Mouse (Mus musculus) ES-CJ7 (cell line): ENCODE results near the gene Rps24.
A peak's percentile ranks its signal among the peaks of the same experiment; 100 is the strongest.
"Not testable (repeated sequence)": the region's sequence is repeated elsewhere in the genome, so short reads cannot be mapped to it uniquely, and the experiment has no call there.

Source experiments
- DNase-seq: peaks from one replicate; pipeline ENCODE4 v3.0.0; 2011; ENCODE audit warnings: low read depth, low spot score

The Rps24 gene

DNA sequence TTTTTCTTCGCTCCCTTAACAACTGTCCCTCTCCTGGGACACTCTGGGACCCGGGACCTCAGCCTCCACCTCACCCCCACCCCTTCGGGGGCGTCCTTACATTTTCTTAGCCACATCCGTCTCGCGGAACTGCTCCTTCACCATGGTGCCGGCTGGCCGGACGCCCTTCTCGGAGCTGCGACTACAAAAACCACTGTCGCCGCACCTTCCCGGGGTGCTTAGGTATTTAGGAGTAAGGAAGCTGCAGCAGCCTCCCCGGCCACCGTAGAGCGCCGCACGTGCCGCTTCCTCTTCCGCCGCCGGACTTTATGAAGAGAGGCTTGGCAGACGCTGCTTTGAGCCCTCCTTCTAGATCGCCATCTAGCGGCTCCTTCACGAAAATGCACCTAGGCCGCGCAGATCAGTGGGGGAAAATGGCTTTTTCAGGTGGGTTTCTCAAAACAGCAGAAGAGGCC lies at the start of gene Rps24, which contains the start of gene Polr3a:
Gene Rps24 (plus strand): TSS at position 353 of the 455 bp plus-strand sequence.
Gene Polr3a (minus strand): TSS at position 286 of the 455 bp plus-strand sequence.
- peak; percentile 97 for DNase-seq

DNA sequence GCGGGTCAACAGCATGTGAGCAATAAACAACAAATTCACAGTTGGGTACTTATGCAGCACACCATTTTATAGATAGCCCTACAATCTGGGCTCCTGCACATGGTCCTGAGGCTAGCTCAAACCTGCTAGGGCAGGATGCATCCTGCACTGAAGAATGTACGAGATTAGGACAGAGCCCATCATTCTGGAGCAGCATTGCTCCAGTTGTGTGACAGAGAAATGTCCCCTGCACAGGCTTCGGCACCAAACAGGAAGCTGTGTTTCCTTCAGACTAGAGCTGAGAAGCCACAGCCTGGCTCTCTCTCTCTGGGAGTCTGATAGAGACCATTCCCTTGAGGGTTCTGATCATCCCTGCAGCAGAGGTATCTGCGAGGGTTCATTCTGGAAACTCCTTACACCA lies 43.4 kb upstream of the Rps24 start:
- not testable (repeated sequence) for DNase-seq

DNA sequence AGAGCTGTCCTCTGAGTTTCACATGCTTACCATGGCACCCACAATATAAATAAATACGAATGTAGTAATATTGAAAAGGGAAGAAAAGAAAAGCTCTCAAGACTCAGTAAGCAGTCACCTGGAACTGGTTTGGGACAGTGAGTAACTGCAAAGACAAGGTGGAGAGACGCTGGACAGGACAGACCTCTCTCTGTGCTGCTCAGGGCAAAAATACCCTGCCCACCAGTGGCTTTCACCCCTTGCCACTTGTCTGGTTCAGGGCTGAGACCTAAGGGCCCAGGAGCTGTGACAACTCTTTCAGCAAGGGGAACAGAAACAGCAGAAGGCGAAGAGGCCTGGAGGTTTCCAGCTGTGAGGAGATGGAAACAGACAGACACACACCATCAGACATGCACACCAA lies 28.7 kb upstream of the Rps24 start:
- DNase-seq, result no peak

DNA sequence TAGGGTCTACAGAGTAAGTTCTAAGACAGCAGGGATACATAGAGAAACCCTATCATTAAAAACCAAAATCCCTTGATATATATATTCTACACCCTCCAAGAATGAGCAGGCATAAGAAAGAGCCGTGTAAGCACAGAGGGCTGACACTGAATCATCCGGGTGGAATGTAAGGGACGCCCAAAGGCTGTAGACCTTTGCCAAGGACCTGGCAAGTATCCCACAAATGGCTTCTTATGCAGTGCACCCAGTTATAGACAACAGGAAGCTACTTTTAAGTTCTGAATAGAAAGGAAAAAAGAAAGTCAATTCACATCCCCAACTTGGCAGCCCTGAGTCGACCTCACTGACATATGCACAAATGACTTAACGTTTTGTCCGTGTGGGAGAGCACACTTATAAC lies 18.1 kb upstream of the Rps24 start:
- DNase-seq, result no peak

DNA sequence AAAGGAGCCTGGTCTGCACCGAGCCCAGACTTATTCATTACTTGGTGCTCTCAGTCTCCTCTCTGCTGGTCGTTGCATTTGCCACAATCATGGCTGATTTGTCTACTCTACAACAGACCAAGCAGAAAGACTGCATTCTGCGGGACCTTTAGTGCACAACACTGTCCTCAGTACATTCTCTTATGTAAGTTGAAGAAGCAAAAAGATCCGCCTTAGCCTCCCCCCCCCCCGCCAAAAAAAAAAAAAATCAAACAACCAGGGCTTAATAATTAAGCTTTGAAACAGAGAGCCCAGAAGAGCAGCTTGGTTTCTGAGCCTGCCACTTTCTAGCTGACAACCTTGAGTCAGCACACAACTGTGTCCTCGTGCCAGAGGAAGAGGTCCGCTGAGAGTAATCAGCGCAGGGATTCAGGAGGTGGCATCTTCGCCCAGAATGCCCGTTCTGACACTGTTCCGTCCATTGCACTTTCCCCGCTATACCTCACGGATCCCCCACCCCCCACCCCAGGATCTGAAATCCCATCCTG lies 621 bp upstream of the Rps24 start:
- DNase-seq, result no peak

DNA sequence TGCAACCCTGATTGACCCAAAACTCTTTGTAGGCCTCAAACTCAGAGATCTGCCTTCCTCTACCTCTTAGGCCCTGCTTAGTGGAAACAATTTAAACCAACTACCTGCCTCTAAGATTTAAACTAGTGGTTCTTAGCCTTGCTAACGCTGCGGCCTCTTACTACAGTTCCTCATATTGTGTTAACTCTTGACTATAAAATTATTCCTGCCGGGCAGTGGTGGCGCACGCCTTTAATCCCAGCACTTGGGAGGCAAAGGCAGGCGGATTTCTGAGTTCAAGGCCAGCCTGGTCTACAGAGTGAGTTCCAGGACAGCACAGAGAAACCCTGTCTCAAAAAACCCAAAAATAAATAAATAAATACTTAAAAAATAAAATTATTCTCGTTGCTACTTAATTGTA lies 2.8 kb downstream of the Rps24 start:
- not testable (repeated sequence) for DNase-seq

DNA sequence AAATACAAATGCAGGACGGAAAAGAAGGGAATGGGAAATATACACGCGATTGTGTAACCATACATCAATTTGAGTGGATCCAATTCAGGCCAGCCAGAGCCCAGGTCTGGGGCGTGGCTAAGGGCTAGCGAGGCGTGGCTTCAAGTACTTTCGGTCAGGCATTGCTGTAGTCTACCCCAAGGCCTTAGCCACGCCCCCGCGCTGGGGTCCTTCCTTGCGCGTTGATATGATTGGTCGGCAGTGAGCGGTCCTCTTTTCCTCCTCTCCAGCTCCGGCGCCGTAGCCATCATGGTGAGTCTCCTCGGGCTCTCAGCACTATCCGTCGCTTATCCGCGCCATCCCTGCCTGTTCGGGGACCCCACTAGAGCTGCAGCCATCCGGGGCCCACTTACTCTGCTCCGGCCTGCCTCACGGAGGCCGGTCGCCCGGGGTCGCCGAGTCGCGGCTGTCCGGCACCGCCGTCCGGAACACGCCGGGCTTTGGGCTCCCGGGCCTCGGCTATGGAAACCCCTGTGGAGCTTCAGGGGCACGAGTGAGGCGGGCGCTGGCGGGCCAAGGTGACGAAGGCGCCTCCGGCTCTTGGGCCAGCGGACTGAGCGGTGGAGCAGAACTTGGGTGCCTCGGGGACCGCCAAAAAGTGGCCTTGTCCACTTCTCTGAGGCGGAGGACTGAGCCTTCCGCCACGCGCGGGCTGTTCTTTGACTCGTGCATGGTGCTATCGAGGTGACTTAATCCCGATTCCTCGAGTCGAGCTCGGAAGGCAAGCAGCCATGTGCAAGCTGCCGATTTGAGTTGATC lies 3.7 kb downstream of the Rps24 start:
- peak; percentile 97 for DNase-seq

DNA sequence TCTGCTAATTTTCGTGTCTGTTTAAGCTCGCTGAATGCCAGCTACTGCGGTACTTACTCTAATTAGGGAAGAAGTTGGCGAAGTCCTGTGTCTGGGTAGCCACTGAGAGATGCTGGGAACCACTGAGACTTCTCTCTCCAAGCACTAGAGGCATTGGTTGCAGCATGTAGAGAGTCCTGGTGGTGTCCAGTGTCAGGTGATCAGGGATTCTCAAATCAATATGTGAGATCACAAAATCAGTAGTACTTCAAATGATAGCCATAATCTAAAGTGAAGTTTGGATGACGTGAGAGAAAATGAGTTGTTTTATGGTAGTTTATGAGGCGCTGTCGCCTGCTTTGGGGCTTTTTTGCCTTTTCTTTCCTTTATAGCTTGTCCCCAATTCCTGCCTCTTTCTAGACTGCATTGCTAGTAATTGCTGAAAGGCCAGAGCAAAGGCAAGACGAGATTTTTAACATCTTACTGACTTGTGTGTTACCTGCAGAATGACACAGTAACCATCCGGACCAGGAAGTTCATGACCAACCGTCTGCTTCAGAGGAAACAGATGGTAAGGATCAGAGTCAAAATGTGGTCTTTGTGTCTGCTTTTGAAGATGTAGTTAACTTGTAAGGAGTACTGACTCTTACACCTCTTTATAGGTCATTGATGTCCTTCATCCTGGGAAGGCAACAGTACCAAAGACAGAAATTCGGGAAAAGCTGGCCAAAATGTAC lies 4.5 kb downstream of the Rps24 start:
- DNase-seq, result peak; percentile 57

DNA sequence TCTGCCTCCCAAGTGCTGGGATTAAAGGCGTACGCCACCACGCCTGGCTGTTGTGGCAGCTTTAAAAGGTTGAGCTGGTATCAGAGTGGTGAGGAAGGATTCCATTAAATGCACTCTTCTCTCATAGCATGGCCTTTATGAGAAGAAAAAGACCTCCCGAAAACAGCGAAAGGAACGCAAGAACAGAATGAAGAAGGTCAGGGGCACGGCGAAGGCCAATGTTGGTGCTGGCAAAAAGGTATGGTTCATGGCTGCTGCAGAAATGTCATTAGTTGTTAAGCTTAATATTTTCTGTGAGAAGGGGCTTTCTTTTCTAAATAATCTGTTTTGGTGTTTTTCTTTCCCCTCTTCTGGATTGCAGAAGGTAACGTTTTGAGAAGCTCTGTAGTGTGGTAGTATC lies 6.3 kb downstream of the Rps24 start:
- no peak for DNase-seq

DNA sequence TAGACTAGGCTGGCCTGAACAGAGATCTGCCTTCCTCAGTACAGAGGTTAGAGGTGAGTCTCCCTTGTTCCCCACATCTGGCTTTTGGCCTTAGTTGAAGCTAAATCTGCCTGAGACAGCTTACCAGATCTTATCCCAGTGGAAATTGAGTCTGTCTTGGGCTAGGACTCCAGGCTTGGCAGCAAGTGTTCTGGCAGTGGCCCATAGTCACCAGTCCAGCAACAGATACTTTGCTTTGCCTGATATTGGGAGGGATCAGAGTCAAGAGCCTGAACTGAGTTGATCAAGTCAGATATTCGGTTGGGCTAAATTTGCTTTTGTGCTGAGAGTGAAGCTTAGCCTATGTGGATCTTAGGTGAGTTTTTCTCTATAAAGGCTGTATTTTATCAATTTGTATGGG lies 9.6 kb downstream of the Rps24 start:
- no peak for DNase-seq

DNA sequence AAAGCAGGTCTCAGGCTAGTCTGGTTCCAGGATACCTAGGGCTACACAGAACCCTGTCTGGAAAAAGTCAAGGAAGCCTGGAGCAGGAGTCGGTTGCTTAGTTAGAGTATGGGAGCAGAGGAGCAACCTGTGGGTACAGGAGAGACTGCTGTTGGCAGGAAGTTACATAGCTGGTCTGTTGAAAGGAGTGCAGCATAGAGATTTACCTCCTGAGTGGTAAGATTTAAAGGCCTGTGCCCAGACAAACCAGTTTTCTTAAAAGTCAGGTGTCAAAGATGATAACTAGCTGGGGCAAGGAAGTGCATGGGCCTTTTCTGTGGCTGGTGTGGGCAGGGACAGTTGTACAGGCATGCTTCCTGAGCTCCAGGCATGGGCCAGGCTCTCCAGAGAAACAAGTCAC lies 10.5 kb downstream of the Rps24 start:
- no peak for DNase-seq

DNA sequence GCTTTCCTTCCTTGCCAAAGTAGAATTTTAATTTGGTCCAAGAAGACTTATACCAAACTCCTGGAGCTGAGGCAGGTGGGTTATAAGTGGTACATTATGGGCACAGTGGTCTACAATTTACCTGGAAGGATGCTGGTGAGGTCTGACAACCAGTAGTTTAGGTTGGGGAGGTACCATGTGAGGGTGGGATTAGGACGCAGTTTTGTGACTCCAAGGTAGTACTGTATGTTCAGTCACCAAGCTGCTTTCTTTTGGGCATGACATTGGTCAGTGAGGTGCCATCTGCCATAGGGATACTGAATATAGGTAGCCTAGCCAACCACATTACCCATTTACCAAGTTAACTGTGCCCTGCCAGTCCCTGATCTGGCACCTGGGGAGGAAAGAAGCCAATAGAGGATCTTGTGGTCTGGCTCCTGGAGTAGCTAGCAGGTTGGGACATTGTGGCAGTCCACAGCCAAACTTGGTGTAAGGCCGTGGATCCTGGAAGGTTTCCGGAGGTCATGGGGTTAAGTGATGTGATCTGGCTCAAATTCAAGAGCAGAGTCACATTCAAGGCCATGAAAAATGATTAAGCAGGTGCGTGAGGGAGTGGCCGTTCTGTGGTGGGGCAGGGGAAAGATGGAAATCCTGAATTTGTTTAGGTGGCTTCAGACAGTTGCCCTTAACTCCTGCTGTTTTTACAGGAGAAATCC lies 11.8 kb downstream of the Rps24 start:
- no peak for DNase-seq

DNA sequence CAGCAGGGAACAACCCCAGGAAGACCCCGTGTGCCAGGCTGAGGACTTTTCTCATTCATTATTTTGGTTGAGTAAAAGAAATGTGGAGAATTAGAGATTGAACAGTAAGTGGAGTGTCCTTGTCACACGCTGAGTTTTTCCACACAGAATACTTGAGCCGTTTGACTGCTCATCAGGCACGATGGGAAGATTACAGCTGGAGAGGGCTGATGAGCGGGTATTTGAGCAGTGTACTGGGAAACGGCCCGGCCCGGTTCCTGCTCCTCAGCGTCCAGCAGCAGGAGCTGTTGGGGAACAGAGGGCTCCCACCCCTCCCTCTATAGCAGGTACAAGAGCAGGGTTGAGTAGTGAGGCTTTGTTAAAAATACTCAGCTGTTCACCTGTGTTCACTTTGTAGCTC lies 12.6 kb downstream of the Rps24 start:
- DNase-seq, result no peak

DNA sequence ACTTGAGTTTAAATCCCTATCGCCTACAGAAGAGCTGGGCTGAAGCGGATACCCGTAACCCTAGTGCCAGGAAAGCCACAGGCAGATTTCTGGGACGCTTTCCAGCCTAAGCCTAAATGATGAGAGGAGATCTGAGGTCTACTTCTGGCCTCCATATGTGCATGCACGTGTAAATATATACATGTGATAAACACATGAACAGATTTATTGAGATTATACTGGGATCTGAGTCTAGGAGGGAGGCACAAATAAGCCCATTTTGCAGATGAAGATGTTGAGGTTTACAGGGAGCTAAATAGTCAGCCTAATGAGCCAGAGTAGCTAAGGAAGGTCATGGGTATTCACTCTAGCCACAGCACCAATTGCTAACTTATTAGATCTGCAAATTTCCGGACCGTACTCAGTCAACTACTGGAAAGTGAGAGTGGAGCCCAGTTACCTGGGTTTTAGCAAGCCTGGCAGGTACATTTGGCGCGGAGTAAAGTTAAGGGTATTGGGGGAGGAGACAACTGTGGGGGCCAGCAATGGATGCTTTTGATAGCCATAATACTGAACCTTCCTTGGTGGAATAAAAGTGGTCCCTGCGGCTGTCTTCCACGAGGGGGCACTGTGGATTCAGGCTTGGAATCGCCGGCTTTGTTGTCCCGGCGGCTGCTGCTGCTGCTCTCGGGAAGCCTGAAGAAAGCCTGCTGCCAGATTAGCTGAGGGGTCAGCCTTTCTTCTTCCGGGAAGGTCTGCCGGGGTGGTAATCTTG lies 13.3 kb downstream of the Rps24 start:
- DNase-seq, result peak; percentile 82

DNA sequence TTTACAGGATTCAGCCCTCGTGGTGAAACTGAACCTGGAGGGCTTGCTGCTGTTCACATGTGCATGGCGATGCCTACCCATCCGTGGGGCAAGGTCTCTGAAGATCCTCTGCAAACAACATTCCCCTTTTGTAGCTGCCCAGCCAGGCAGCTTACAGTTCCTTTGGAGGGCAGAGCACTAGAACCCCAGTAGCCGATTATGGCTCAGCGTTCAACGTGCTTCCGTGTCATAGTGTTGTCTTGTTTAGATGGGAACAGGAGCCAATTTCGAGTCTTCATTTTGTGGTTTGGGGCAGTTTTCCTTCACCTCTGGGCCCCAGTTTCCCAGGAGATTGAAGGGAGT lies 13.9 kb downstream of the Rps24 start:
- DNase-seq, result no peak

DNA sequence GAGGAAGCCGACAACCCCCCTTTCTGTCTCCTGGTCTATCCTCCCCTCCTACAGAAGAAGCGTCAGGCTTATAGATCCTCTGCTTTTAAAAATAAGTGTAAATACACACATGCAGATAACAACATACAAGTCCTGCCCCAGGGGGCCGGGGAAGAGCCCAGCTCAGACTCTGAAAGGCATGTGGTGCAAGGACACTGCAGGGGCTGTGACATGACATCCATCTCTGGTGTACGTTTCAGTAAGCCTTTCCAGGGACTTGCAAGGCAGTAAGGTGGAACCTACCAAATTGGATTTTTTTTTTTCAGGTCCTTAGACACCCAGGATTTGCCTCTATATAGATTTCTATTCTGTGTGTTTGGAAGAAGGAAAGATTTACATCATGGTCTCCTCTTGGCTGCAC lies 14.3 kb downstream of the Rps24 start:
- DNase-seq, result no peak

DNA sequence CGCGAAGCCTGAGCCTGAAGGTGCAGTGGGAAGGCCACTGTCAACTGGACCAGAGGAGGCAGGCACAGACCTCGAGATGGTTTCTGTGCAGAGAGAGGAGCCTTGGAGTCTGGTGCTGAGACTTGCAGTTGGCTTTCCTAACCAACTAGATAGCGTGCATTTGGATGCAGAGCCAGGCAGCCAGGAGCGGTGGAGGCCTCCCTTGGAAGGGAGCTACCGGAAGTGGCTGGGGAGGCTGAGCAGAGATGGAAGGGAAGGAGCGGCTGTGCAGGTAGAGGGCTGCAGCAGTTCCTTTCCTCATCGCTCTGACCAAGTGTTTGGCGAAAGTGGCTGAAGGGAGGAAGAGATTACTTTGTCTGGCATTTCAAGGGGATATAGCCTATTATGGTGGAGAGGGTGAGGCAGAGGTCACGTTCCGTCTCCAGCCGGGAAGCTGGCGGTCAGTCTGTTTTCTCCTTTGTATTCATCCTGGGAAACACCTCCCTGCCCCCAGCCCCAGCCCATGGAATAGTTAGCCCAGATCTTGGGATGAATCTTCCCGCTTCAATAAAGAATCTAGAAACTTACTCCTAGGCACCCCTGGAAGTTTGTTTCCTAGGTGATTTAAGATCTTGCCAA lies 20.6 kb downstream of the Rps24 start:
- no peak for DNase-seq

DNA sequence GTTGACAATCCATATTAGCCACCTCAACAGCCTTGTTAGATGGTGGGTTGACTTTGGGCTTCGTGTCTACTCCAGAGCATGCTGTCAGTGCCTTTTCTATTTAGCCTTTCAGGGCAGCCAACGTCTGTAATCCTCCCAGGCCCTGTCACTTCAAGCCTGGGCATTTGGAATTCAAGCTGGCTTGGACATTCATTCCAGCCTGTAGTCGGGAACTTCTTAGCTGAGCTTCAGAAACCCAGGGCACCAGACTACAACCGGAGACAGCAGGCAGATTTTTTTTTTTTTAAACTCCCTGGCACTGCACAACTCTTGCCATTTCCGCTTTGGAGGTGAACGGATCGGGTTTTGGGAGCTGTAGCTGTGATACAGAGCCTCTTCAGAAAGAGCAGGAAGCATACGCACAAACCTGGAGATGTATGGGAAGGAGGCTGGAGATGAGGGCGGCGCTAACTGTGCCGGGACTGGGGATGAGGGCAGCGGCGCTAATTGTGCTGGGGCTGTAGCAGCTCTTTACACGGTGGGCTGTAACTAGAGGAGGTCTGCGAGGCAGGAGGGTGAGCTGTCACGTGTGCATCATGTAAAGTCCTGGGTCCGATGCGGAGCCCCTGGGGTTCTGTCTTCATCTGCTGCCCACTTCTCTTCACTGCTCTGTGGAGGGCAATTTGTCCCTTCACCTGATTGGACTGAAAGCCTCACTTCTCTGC lies 21.3 kb downstream of the Rps24 start:
- DNase-seq, result no peak

DNA sequence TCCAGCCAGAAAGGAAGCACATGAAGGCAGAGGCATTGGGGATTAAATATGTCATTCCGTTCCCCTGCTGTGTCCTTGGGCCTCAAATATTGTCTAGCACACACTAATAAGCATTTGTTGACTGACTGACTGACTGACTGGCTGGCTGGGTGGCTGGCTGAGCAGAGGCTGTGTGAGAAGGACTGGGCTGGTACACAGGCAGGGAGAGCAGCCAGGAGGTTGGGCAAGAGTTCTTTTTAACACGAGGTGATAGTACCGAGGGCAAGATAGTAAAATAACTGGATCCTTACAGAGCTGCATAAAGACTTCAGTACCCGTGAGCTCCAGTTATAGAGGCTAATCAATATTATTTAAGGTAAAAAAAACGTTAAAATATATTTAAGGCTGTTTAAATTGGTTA lies 22.6 kb downstream of the Rps24 start:
- DNase-seq, result no peak

DNA sequence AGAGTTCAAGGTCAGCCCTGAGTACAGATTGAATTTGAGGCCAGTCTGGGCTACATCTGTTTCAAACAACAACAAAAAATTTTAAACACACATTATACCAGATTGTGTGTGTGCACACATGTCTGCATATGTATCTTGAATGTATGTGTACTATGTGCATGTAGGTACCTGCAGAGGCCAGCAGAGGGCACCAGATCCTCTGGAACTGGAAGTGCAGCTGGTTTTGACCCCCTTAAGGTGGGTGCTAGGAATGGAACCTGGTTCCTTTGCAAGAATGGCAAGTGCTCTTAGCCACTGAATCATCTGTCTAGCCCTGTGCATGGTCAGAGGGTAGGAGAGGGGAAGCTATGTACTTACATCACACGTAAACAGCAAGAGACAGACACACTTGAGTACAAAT lies 23.3 kb downstream of the Rps24 start:
- peak; percentile 65 for DNase-seq
